Mouse (Mus musculus): ENCODE data around the gene Lrrc61.

GRCm38 (mm10) chr6:48555104-48555890 is 701 bp downstream of the Lrrc61 start:
- TF ChIP-seq POLR2A (IDR thresholded peaks at IDR 0.05; ENCODE audit: borderline replicate concordance, control insufficient read depth, low read depth, low read length): no peak
- TF ChIP-seq CTCF (IDR thresholded peaks at IDR 0.05; ENCODE audit: control insufficient read depth, insufficient read depth, low read length): no peak

Measured in bone marrow, adult 2 months (tissue).